Comparison of ENCODE assay signal across 17 mouse cellular contexts in the genomic region with DNA sequence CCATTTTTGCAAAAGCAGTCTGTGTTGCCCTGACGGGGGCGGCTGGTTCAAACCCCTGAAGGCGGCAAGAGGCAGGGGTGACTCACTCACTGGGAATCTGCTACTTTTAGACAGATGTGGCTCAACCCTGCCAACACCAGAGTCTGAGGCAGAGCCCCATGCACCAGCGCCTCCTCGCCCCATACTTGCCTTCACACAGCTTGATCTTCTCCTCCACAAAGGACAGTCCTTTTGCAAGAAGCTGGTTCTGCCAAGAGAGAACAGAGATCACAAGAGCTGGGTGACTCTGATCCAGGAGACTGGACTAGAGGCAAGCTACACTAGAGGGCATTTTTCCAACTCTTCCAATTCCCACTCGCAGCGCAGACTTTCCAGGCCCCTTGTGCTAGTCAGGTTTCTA.
A peak's percentile ranks its signal among the peaks of the same experiment; 100 is the strongest.
DNase-seq lines count a peak whose midpoint lies in the region; ATAC-seq and TF ChIP-seq lines count a peak whose summit lies in the region.
"Had no signal": no experiment of that assay in that cellular context is flagged by ENCODE, and none has a peak within 500 bp of the region (broad histone marks: within the 10 kb centered on the region; RNA-seq: fewer than 3 reads in every experiment).

No protein-coding gene starts in this region.

- no peaks in the 10 kb centered on the region for H3K27me3 ChIP-seq in kidney, adult 2 months (replicated peaks; ENCODE audit: control insufficient read depth, insufficient read depth, low read length)
- H3K27me3 ChIP-seq in kidney, embryonic 16.5 days (ENCODE audit: insufficient read depth, low read length) = no peaks in the 10 kb centered on the region
- H3K27me3 ChIP-seq in lung, embryonic 15.5 days = no peaks in the 10 kb centered on the region
- H3K27me3 ChIP-seq: embryonic facial prominence, embryonic 13.5 days; hindbrain, embryonic 15.5 days; limb, embryonic 12.5 days; liver, embryonic 12.5 days had no signal

- TF ChIP-seq CTCF in kidney, adult 2 months (conservative IDR thresholded peaks at IDR 0.05; ENCODE audit: insufficient read depth, insufficient read length, low read depth, low read length) = no peak

- peaks cover 5% of the 10 kb centered on the region; the same call in 1 of the 2 replicates for H3K4me1 ChIP-seq in kidney, adult 2 months (ENCODE audit: control insufficient read depth, insufficient read depth, low read length)
- peaks cover 12% of the 10 kb centered on the region for H3K4me1 ChIP-seq in kidney, embryonic 16.5 days (ENCODE audit: insufficient read depth, low read length)
- no peaks in the 10 kb centered on the region for H3K4me1 ChIP-seq in brown adipose tissue, adult 24 weeks (ENCODE audit: control insufficient read depth, insufficient read depth, insufficient read length, low read length)
- peaks cover 23% of the 10 kb centered on the region for H3K4me1 ChIP-seq in lung, embryonic 15.5 days
- H3K4me1 ChIP-seq: hindbrain, embryonic 15.5 days; liver, embryonic 12.5 days had no signal

- 80% methylated on average over 7 of the region's 7 CpGs for WGBS in kidney, adult 2 months
- 92% methylated on average over 7 of the region's 7 CpGs for WGBS in kidney, embryonic 16.5 days
- WGBS in lung, embryonic 15.5 days = 78% methylated on average over 7 of the region's 7 CpGs

- H3K9ac ChIP-seq in kidney, embryonic 16.5 days (replicated peaks; ENCODE audit: low read length) = no peak overlapping the region
- no peak overlapping the region for H3K9ac ChIP-seq in lung, embryonic 15.5 days
- H3K9ac ChIP-seq: embryonic facial prominence, embryonic 13.5 days; forebrain, postnatal 0 days; hindbrain, embryonic 15.5 days; limb, embryonic 12.5 days; liver, embryonic 12.5 days had no signal

- no peak overlapping the region for H3K27ac ChIP-seq in kidney, adult 2 months (ENCODE audit: insufficient read depth, low read depth, low read length)
- no peak overlapping the region for H3K27ac ChIP-seq in kidney, embryonic 16.5 days (ENCODE audit: low read length)
- peak overlapping the region; percentile 54 for H3K27ac ChIP-seq in brown adipose tissue, adult 24 weeks (replicated peaks; ENCODE audit: low read depth, low read length)
- H3K27ac ChIP-seq in lung, embryonic 15.5 days = 0 out of 2 replicates have a peak overlapping the region, but pooled peaks have one; percentile 13
- H3K27ac ChIP-seq: embryonic facial prominence, embryonic 13.5 days; hindbrain, embryonic 15.5 days; kidney, postnatal 0 days; limb, embryonic 12.5 days; liver, embryonic 12.5 days had no signal

- H3K4me2 ChIP-seq in kidney, embryonic 16.5 days (replicated peaks; ENCODE audit: low read depth, low read length) = no peak overlapping the region
- no peak overlapping the region for H3K4me2 ChIP-seq in lung, embryonic 15.5 days
- H3K4me2 ChIP-seq: embryonic facial prominence, embryonic 13.5 days; hindbrain, embryonic 15.5 days; limb, embryonic 12.5 days; liver, embryonic 12.5 days had no signal

- peak; percentile 47 for DNase-seq in kidney, adult 2 months
- DNase-seq in skeletal muscle tissue, adult 2 months (ENCODE audit: low read depth, low spot score) = peak; percentile 32
- no peak for DNase-seq in embryo, embryonic 10.5 days (ENCODE audit: low spot score)
- DNase-seq in cerebellum, adult 9-11 months = no peak
- DNase-seq: cerebellum, adult 8-10 months; forebrain, postnatal 0 days; right cerebral cortex, postnatal 4 days; thymus, postnatal 36 days had no signal

- no peaks in the 10 kb centered on the region for H3K9me3 ChIP-seq in kidney, embryonic 16.5 days (ENCODE audit: low read length)
- H3K9me3 ChIP-seq in lung, embryonic 15.5 days = no peaks in the 10 kb centered on the region
- H3K9me3 ChIP-seq: embryonic facial prominence, embryonic 13.5 days; hindbrain, embryonic 15.5 days; limb, embryonic 12.5 days; liver, embryonic 12.5 days had no signal

- H3K4me3 ChIP-seq in kidney, adult 2 months (ENCODE audit: insufficient read depth, low read depth, low read length) = no peak overlapping the region
- H3K4me3 ChIP-seq in kidney, embryonic 16.5 days (ENCODE audit: low read length) = no peak overlapping the region
- no peak overlapping the region for H3K4me3 ChIP-seq in brown adipose tissue, adult 24 weeks (ENCODE audit: insufficient read depth, low read depth, low read length)
- H3K4me3 ChIP-seq in lung, embryonic 15.5 days = no peak overlapping the region
- H3K4me3 ChIP-seq: embryonic facial prominence, embryonic 13.5 days; hindbrain, embryonic 15.5 days; limb, embryonic 12.5 days; liver, embryonic 12.5 days had no signal

- no peak for ATAC-seq in kidney, embryonic 16.5 days (ENCODE audit: low FRiP score, low TSS enrichment)
- ATAC-seq in lung, embryonic 15.5 days (ENCODE audit: borderline replicate concordance, extremely low read depth, low FRiP score, low TSS enrichment) = peak; percentile 56
- ATAC-seq: forebrain, postnatal 0 days; intestine, postnatal 0 days; liver, embryonic 12.5 days had no signal

- H3K36me3 ChIP-seq in kidney, adult 2 months (ENCODE audit: control insufficient read depth, insufficient read depth, low read length) = no peaks in the 10 kb centered on the region
- H3K36me3 ChIP-seq in kidney, embryonic 16.5 days (ENCODE audit: insufficient read depth, low read length) = no peaks in the 10 kb centered on the region; the same call in 1 of the 2 replicates
- 0 out of 2 replicates have a peak, but pooled peaks cover 10% of the 10 kb centered on the region for H3K36me3 ChIP-seq in lung, embryonic 15.5 days
- H3K36me3 ChIP-seq: hindbrain, embryonic 15.5 days; liver, embryonic 12.5 days had no signal

- no peak for TF ChIP-seq POLR2A in kidney, adult 2 months (IDR thresholded peaks at IDR 0.05; ENCODE audit: low read depth, low read length)

Comparison
In these comparisons a context has a peak if more than half of its experiments do, and no peak if none do; other contexts are left out.
1. DNase-seq: peak in kidney, adult 2 months (single experiment) and skeletal muscle tissue, adult 2 months (single experiment); none in embryo, embryonic 10.5 days (single experiment) and cerebellum, adult 9-11 months (single experiment).
2. H3K27ac ChIP-seq: peak in brown adipose tissue, adult 24 weeks (single experiment) and lung, embryonic 15.5 days (single experiment); none in kidney, adult 2 months (single experiment) and kidney, embryonic 16.5 days (single experiment).